ENCODE assay signal across 8 mouse cellular contexts in the genomic region with DNA sequence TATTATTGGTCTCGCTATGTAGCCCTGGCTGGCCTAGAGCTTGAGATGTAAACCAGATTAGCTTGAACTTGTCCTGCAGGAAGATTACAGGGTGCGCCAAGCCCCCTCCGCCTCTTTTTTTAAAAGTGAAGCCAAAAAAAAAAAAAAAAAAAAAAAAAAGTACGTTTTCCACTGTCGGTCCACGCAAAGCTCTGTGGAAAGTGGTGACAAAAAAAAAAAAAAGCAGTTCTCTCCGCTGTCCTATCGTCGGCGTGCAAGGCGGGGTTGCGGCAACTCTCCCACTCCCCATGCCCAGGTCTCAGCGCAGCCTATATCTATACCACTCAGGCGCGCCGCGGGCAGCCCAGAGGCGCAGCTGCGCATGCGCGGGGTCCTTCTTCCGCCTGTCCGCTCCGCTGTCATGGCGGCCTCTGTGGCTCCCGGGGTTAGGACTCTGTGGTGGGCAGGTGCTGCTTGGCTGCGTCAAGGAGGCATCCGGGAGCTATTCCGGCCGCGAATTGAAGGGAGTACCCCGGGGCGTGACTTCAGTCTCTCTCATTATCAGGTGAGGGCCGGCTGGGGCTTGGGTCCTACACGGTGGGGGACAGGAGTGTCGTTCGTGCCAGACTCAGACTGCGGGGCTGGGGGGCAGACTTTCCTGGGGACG. TPM values are rescaled to one million over a fixed set of nuclear protein-coding genes. Genes with fewer than 3 reads are reported as not detected.
DNase-seq lines count a peak whose midpoint lies in the region; ATAC-seq lines count a peak whose summit lies in the region.

A gene (plus strand): TSS at position 368 of the 646 bp plus-strand sequence.

- H3K27me3 ChIP-seq in hindbrain, embryonic 13.5 days, result 0 out of 2 replicates have a peak, but pooled peaks cover 6% of the 10 kb centered on the region

- peak; percentile 97 for DNase-seq in NIH3T3 (ENCODE audit: low read depth)
- peak; percentile 97 to 99 for DNase-seq in cerebellum, postnatal 10 days
- DNase-seq in frontal cortex, postnatal 14 days (ENCODE audit: low spot score in 2 of 2), result peak; percentile 88 to 91
- DNase-seq in layer of hippocampus, postnatal 25 days (ENCODE audit: extremely low spot score in 1 of 2, low spot score in 1 of 2), result peak; percentile 96 to 98
- peak; percentile 91 for DNase-seq in lung, postnatal 25 days (ENCODE audit: low spot score)
- DNase-seq in retina, embryonic 14.5 days (ENCODE audit: low spot score), result peak; percentile 99
- peak; percentile 98 for DNase-seq in thymus, postnatal 4 days

- H3K9me3 ChIP-seq in hindbrain, embryonic 13.5 days, result no peaks in the 10 kb centered on the region

- H3K4me2 ChIP-seq in hindbrain, embryonic 13.5 days, result peak within 1 kb of the TSS; percentile 97

- H3K4me1 ChIP-seq in hindbrain, embryonic 13.5 days (replicated peaks), result peaks cover 13% of the 10 kb centered on the region

- peak within 1 kb of the TSS; percentile 78 for H3K27ac ChIP-seq in hindbrain, embryonic 13.5 days

- H3K4me3 ChIP-seq in hindbrain, embryonic 13.5 days, result peak within 1 kb of the TSS; percentile 96

- peak within 1 kb of the TSS; percentile 97 for H3K9ac ChIP-seq in hindbrain, embryonic 13.5 days

- H3K36me3 ChIP-seq in hindbrain, embryonic 13.5 days, result peaks cover 33% of the 10 kb centered on the region

- ATAC-seq in hindbrain, embryonic 13.5 days (ENCODE audit: low FRiP score), result peak; percentile 98

- under 1% methylated on average over 39 of the region's 39 CpGs for WGBS in hindbrain, embryonic 13.5 days

RNA-seq across cellular contexts. Expression of the gene that starts here (rescaled TPM):
- 58.8 and 62.2 TPM in 2 replicates for polyA plus RNA-seq in hindbrain, embryonic 13.5 days (2015; fragmentation: Nextera tagmentation; extraction: Ambion mirVana)
- total RNA-seq in layer of hippocampus, postnatal 25 days (2021), result 10 to 100 TPM; 42.1 to 46.8 TPM

Comparison
In these comparisons a context has a peak if more than half of its experiments do, and no peak if none do; other contexts are left out.
1. Peak in every context shown above with its lines: DNase-seq, ATAC-seq, H3K4me3 ChIP-seq and H3K27ac ChIP-seq.